Mouse (Mus musculus) kidney, adult 9 months (tissue): ENCODE data around the gene Ehd2.
"Not testable (repeated sequence)": the region's sequence is repeated elsewhere in the genome, so short reads cannot be mapped to it uniquely, and the experiment has no call there.

Experiments used
- DNase-seq: peaks from one replicate; pipeline ENCODE4 v3.0.0; 2022

Ehd2 gene

DNA sequence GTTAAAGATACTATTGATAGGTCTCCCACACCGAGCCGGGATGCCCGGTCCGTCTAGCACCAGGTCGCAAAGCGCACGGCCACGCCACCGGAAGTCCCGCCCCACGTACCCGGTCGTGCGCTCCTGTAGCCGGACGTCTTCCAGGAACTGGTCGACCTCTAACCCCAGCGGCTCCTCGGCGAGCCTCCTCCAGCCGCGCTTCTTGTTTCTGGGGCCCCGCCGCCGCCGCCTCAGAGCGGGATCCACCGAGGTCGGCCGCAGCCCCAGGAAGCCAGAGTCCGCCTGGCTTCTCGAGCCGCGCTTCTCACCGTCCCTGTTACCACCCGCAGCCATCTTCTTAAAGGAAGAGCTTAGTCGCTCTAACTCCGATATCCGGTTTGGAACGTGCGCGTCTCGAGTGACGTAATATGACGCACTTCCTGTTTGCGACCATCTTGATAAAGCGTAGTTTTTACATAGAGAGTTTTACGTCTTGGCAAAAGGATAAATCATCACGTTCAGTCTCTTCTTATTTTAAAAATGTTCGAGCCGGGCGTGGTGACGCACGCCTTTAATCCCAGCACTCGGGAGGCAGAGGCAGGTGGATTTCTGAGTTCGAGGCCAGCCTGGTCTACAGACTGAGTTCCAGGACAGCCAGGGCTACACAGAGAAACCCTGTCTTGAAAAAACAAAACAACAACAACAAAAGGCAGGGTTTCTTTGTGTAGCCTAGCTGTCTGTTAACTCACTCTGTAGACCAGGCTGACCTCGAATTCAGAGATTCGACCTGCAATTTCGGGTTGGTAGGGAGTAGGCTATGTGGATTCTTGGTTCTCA, 21.4 kb downstream of the Ehd2 start, which contains the start of gene Nop53:
Nop53 (minus strand) TSS at position 354 of the 816 bp plus-strand sequence.
- peak; percentile 98 for DNase-seq

DNA sequence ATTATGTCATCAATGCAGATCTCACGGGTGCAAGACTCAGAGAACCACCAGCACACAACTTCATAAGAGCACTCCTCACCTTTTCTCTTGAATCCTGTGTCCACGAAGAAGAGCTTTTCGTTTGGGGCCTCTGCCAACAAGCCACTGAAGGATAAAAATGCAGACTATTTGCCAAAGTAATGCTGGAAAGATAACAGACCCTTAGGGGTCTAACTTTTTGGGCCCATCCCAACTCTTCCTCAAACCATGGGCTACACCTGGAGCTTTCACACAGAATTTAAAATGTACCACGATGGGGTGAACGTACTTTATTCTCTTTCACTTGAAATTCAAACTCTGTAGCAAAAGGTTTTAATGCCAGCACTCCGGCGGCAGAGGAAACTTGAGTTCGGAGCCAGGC, 22.2 kb downstream of the Ehd2 start:
- no peak for DNase-seq

DNA sequence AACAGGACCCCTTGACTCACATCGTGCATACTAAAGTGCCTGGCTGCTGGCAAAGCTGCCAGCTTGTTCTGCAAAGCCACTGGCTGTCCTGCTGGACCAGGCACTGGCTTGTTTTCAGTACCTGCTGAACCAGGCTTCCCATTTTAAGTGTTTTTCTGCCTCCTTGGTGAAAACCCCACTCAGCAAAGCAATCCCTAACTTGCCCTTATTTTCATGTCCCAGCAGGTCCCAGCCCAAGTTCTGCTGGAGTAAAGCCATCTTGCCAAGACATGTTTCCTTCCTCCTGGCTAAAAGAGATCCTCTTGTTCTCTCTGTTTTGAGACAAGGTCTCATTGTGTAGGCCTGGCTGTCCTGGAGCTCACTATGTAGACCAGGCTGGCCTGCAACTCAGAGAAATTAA, 23.1 kb downstream of the Ehd2 start:
- DNase-seq: no peak

DNA sequence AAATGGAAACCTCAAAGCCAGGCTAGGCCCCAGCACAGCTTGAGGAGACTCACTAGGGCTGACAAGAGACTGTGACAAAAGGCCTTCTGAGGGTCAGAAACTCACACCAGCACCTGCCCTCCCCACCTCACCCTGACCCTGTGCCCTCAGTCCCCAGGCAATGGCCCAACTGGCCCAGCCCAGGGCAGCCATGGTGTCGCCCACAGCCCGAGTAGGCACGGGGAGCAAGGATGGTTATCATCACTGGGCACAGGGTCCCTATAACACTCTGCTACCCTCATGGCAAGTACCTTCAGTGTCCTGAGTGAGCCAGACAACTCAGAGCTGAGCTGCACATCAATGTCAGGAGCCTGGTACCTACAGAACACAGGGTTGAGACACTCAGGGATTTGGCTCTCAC, 28.7 kb downstream of the Ehd2 start:
- DNase-seq: no peak

DNA sequence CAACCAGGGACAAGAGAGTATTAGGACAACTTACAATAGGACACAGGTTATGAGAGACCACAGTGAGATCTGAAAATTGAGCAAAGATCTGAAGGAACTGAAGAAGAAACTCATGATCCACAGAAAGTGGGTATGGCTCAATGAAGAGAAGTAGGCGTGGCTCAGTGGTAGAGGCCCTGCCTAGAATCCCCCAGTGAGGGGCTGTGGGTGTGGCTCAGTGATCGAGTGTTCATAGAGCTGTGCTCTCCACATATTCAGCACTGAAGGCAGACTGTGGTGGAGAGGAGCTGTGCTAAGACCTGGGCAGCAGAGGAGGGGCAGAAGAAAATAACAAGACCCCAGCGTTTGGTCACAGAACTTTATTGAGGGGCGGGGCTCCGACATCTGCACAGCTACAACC, 29.9 kb downstream of the Ehd2 start:
- no peak for DNase-seq

DNA sequence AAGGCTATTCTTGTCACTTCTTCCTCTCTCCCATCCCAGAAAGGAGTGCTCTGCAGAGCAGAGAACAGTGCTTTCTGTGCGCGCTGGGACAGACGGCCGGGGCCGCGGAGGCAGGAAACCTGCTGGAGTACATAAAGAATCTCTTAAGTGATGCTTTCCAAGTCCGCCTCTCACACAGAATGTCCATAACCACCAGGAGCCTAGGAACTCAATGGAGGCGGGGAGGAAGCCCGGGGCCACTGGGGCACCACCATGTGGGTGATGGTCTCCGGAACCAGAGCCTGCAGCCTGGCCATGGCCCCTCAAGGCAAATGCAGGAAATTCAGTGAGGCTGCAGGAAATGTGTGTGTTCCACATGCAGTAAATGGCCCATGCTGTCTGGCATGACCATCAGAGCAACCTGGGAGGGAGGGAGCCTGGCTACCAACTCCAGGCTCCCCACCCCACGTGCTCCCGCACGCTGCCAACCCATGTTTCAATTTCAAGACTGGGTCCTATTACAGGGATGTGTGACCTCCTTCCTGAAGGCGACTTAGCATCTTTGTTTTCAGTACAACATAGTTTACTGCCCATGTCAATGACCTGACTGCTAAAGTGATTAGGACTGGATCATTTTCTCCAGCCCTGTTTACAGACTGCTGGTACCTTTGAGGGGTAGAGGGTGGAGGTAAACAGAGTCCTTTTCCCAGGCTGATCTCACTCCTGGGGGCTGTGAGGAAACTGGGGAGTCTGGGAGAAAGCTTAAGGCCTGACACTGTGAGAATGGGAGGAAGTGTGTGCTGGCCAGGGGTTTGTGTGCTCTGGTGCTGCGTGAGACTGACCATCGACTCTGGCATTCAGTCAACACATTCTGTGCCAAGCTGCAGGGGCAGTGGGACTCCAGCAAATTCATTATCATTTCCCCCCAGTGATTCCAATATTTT, 33.7 kb downstream of the Ehd2 start:
- no peak for DNase-seq

DNA sequence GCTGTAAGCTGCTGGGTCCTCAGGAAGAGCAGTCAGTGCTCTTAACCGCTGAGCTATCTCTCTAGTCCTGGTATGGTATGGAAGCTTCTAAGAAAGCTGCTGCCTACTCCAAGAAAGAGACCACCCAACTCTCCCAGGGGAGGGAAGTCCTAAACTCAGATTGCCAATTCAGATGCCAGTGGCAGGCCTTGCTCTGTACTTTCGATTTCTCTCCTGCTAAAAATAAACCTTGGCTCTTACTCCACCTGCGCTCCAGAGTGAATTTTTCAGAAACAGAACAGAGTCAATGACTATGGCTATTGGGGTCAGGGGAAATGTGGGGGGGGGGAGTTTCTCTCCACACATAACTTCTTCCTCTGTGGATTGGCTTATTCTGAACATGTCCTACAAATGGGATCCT, 35.7 kb downstream of the Ehd2 start:
- DNase-seq: no peak

DNA sequence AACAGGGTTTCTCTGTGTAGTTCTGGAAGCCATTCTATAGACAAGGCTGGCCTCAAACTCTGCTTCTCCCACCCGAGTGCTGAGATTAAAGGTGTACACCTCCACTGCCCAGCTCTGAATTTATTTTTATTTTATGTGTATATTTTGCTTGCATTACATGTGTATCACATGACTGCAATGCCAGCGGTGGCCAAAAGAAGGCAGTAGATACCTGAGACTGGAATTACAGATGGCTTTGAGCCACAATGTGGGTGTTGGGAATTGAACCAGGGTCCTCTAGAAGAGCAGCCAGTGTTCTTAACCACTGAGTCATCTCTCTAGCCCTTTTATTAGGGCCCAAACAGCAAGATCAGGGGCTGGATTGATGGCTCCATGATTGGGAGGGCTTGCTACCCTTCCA, 36.8 kb downstream of the Ehd2 start:
- no peak for DNase-seq

DNA sequence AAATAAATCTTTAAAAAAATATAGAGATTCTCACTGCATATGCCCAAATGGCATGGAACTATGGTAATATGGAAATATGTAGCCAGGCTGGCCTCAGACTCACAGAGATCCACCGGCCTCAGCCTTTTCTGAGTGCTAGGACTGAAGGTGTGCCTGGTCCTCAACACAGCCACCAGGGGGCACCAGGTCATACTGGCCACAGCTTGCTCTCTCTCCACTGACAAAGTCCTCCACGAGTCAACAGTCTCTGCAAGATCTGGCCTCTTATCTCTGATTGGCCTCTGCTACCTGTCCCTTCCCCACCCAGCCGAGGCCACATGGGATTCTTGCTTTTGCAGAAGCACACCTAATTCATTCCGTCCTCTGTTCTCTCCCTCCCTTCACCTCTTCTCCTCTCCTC, 37.5 kb downstream of the Ehd2 start:
- peak; percentile 57 for DNase-seq

DNA sequence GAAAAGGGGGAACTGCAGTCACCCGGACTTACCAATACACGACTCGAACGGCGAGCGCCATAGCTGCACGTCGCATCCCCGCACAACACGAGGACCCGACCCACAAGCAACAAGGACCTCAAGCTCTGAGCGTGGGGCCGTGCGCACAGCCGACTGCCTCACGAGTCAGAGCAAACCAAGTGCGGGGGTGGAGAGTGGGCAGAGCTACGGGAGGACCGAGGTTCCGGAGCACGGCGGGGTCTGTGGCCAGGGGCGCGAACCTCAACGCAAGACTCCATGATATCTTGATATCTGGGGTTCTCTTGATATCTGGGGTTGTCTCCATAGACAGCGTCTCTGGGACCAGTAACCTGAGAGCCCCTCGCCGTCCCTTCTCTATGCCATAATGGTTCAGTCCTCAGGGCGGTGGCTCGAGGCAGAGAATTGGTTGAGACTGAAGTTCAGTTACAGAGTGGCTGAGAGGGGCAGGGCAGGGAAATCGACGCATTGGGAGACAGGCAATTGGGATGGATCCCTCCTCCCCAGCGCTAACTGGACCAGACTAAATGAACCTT, 45.1 kb downstream of the Ehd2 start, which contains the start of gene Selenow:
Selenow (minus strand) TSS at position 183 of the 554 bp plus-strand sequence.
- DNase-seq: peak; percentile 84

DNA sequence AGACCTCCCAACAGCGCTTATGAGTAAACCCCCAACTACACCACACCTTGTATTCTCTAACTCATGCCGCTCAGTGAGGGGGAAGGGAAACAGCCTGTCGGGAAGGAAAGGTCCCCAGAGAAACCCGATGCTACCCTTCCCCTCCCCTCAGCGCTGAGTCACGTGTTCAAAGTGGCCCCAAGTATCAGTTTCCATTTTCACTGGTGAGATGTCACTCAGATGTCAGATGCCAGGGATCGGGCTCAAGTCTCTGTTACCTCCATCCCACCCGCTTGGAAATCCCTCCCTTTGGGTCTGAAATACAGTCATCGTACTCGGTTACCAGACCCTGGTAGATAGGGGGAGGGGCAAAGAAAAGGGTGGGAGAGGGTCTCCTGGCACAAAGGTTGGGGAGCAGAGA, 45.6 kb downstream of the Ehd2 start:
- peak; percentile 35 for DNase-seq

DNA sequence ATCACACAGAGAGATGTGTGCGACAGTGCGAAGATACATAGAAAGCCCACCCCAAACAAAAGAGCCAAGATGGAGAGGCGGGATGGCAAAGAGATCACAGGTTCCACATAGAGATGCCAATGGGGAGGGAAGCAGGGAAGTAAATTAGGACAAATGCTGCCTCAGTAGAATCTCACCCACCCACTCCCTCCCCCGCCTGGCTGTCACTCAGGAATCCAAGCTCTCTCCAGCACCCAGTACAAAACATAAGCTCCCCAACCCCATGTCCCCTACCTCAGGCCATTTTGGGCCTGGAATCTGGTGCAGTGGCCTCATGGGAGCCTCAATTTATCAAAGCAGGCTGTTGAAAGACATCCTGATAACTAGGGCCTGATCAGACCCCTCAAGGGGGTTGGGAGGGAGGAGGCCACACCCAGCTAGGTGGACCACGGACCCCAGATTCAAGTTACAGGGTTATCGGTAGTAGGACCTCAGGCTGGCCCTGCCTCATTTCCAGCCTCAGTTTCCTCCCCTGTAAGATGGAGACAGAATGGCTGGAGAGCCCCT, 46.6 kb downstream of the Ehd2 start:
- DNase-seq: no peak

DNA sequence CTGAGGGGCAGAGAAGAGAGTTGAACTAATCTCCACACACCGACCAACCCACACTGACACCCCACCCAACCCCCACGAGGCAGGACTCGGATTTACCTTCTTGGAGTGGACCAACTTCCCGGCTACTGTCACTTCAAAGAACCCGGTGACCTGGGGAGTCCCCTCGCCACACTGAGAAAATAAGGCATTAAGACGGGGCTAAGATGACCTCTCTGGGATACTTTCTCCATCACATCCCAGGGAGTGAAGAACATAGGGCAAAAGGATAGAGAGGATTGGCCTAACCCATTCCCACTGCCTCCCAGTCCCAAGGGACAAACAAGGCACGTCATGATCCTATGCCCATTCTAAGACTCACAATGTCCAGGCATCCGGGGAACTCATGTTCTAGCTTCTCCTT, 47.4 kb downstream of the Ehd2 start:
- DNase-seq: no peak

DNA sequence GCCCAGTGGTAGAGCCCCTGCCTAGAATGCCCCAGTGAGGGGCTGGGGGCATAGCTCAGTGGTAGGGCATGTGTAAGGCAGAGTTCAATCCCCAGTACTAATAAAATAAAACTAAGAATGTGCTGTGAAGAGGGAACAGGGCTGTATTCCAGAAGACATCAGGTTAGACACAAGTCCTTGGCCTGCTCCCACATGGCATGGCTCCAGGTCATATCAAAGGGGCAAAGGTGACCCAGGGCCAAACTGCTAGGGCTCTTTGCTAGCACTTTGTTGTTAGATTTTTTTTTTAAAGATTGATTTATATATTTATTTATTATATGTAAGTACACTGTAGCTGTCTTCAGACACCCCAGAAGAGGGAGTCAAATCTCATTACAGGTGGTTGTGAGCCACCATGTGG, 49.0 kb downstream of the Ehd2 start:
- no peak for DNase-seq

DNA sequence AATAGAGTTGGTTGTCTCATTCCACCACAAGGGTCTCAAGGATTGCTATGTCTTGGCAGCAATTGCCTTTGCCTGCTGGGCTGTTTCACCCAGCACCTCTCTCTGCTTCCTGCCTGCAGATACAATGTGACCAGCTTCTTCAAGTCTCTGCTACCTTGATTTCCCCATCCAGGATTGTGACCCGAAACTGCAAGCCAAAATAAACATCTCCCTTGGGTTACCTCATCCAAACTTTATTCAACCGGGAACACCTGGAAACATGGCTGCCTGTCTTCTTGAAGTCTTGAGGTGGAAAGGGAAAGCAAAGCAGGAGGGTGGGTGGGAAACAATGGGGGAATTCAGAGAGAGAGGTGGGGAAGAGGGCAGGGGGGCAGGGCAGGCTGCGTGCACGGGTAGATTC, 50.4 kb downstream of the Ehd2 start:
- DNase-seq: no peak

DNA sequence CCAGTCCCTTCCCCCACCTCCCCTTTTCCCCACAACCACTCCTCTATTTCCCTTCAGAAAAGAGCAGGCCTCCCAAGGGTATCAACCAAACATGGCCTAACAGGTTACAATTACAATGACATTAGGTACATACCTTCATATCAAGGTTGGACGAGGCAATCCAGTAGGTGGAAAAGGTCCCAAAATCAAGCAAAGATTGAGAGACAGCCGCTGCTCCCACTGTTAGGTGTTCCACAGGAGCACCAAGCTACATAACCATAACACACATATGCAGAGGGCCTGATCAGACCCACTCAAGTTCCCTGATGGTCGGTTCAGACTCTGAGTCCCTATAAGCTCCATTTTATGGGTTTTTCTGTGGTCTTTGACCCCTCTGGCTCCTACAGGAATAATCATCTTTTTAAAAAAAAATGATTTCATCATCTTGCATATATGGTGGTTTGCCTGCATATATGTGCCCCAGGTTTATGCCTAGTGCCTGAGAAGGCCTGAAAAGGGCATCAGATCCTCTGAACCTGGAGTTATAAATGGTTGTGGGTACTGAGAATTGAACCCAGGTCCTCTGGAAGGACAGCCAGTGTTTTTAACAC, 51.1 kb downstream of the Ehd2 start:
- DNase-seq: no peak

DNA sequence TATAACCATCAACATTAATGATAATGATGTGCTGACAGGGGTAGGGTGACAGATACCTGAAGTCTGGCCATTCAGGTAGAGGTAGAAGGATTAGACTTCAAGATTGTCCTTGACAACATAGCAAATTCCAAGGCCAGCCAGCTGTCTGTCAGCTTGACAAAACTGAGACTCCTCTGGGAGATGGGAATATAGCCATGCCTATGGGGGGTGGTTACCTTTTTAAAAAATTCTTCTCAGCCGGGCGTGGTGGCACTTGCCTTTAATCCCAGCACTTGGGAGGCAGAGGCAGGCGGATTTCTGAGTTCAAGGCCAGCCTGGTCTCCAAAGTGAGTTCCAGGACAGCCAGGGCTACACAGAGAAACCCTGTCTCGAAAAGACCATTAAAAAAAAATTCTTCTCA, 51.7 kb downstream of the Ehd2 start:
- not testable (repeated sequence) for DNase-seq

DNA sequence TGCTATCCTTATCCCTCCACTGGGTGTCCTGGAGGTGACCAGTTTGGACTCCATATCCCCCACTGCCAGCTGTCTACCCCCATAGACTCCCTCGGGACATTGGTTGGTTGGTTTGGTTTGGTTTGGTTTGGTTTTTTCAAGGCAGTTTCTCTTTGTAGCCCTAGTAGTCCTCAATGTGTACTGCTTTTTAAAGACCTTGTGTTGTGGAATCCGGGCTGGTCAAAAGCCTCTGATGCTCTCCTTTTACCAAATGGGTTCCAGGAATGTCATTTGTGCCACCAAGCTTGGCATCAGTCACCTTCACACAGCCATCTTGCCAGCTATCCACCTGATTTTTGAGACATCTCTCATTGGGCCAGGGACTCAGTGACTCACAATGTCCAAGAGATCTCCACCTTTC, 52.6 kb downstream of the Ehd2 start:
- no peak for DNase-seq

DNA sequence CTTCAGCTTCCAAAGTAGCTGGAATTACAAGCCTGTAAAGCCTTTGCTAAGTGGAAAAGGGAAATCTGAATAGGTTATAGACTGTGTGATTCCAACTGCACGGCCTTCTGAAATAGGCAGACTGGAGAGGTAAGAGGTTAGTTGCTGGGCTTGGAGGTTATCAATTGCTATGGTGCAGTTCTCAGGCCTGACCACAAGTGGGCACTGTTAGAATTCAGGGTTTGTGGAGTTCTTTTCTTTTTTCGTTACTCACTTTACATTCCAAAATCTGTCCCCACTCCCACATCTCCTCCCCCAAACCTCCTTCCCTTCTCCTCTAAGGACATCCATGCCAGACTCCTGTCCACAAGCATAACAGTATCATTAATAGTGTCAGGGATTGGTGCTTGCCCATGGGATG, 53.1 kb downstream of the Ehd2 start:
- DNase-seq: peak; percentile 25

DNA sequence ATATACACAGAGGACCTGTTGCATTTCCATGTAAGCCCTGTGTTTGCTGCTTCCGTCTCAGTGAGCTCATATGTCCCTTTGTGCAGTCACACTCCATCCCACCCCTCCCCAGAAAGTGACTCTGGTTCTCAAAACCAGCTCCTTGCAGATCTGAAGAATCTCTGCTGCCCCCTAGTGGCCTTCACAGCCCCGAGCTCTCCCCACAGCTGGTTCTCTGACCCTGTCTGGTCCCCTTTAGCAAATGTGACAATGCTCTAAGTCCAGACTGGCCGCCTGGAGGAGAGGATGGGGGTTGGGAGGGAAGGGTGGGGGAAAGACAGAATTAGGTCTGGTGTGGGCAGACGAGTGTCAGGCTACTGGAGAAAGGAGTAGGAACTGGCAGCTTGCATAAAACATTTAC, 55.2 kb downstream of the Ehd2 start:
- peak; percentile 65 for DNase-seq

DNA sequence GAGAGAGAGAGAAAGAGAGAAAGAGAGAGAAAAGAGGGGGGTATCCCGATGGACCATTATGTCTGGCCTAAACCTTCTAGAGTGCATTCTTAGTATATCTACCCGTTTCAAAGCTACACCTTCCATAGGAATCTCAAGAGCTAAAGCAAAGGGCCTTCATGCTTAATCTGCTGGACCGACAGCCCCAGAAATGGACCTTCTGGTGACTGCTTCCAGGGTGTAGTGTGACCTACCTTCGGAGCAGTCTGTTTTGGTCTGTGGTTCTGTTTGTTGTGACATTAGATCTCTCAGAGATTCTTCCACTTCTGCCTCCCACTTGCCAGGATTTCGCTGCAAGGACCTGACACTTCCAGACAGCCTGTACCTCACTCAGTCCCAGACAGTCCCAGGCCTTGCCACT, 56.8 kb downstream of the Ehd2 start:
- no peak for DNase-seq

DNA sequence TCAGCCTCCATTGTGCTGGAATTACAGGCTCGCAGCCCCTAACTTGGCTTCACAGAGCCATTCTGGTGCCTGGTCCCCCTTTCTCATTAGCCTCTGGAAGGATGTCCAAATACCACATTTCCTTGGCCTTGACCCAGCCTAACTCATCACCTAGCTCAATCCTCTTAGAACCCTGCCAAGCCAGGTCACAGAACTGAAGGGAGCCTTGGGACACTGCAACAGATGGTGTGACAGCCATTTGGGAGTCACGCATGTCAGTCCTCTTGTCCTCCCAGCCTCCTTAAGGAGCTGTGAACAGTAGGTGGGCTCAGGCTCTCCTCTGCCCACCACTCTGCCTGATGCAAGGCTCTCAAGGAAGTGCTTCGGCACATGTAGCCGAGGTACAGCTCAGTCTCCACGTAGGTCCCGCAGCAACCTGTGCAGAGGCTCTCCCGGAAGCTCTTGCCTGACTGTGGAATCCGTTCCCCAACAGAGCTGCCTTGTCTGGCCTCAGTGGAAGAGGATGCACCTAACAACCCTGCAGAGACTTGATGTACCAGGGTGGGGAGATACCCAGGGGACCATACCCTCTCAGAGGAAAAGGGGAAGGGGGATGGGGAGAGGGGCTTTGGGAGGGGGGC, 59.3 kb downstream of the Ehd2 start:
- no peak for DNase-seq
